Mouse (Mus musculus) megakaryocyte, embryonic 14.5 days (primary cell): ENCODE measurements at regions not wholly inside any gene's neighbourhood (a gene's known extent, or its start where the extent isn't known, plus 50 kb on each side); places are given as distances from the start of the nearest gene placed in this dataset.

Experiments
- FLI1 ChIP-seq: IDR thresholded peaks from 2 replicates; pipeline ENCODE4 v1.6.1; 2012; ENCODE audit warnings: low read length, inconsistent platforms, mixed read lengths
- GATA1 ChIP-seq: IDR thresholded peaks from 3 replicates; pipeline ENCODE4 v1.6.1; 2012; ENCODE audit warnings: mixed read lengths, low read length, inconsistent platforms, borderline replicate concordance

- TF ChIP-seq GATA1 (no peak), FLI1 (no peak)
These were observed 642.8 kb downstream of the Slc22a22 start for GRCm38 (mm10) chr15:56834621-56835020.
